Mouse (Mus musculus) left cerebral cortex, adult 18-20 months (tissue): Measurements from ENCODE around the gene Eif4a2. TPM values are rescaled to one million over a fixed set of nuclear protein-coding genes. Genes with fewer than 3 reads are reported as not detected.
A peak's percentile ranks its signal among the peaks of the same experiment; 100 is the strongest.
"Not testable (repeated sequence)": the region's sequence is repeated elsewhere in the genome, so short reads cannot be mapped to it uniquely, and the experiment has no call there.

ENCODE experiments used
- DNase-seq, 2 experiments: peaks; one replicate each; pipeline ENCODE4 v3.0.0; 2021 to 2022; ENCODE audit warnings: low spot score in 2 of 2, mixed read lengths in 1 of 2
- long read RNA-seq, 2 experiments: library from polyadenylated mRNA; stranded (forward); transcript quantifications; one replicate each; pipeline ENCODE4 v2.0.0; 2021
- total RNA-seq, 2 experiments: library from RNA; stranded (reverse); gene quantifications; 2 replicates each; pipeline ENCODE4 v1.2.3; 2021

The Eif4a2 gene
- 100 to 1,000 TPM; 894 to 957 TPM for total RNA-seq
- long read RNA-seq, experiment 1, transcript Eif4a2-201 (11 exons, 2,208 nt) = major isoform, 533 of 800 reads
- long read RNA-seq, experiment 1, transcript Eif4a2-203 (11 exons, 1,227 nt) = minor isoform, 180 of 800 reads
- long read RNA-seq, experiment 1, transcript Eif4a2-223 (10 exons, 2,203 nt) = minor isoform, 6 of 800 reads
- long read RNA-seq, experiment 1, partial matches to known transcripts = 39 of 800 reads
- long read RNA-seq, experiment 1, other reads (novel, unspliced or antisense) = 35 of 800 reads
- long read RNA-seq, experiment 2, transcript Eif4a2-201 (11 exons, 2,208 nt) = major isoform, 403 of 604 reads
- long read RNA-seq, experiment 2, transcript Eif4a2-203 (11 exons, 1,227 nt) = minor isoform, 139 of 604 reads
- long read RNA-seq, experiment 2, partial matches to known transcripts = 34 of 604 reads
- long read RNA-seq, experiment 2, other reads (novel, unspliced or antisense) = 25 of 604 reads

DNA sequence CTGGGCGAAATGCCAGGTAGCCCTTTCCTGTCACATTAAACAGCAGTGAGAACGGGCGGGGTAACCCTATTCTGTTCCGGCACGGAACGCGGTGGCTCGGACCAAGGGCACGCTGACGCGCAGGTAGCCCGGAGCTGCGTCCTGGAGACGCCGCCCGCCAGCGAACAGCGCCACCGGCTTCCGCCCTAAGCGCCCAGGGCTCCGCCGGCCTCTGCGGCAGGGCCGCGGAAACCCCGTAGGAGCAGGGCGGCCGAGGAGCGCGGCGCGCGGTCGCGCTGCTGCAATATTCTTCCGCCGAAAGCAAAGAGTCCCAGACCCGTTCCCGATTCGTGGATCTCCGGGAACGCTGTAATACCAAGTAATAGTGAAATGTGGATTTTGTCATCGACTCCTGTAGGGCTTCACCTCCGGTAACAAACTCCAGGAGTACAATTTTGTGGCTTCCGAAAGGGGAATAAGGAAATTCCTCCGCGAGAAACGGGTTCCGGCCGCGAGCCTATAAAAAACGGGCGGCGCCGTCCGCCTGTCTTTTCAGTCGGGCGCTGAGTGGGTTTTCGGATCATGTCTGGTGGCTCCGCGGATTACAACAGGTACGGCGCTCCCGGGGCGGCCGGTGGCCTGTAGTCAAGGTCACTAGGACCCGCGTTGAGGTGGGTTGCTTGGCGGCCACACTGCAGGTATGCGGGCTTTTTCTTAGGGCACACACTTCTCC lies at the start of gene Eif4a2:
TSS of gene Eif4a2 (plus strand) at position 214 of the 712 bp plus-strand sequence.
- DNase-seq = peak; percentile 86 to 92

DNA sequence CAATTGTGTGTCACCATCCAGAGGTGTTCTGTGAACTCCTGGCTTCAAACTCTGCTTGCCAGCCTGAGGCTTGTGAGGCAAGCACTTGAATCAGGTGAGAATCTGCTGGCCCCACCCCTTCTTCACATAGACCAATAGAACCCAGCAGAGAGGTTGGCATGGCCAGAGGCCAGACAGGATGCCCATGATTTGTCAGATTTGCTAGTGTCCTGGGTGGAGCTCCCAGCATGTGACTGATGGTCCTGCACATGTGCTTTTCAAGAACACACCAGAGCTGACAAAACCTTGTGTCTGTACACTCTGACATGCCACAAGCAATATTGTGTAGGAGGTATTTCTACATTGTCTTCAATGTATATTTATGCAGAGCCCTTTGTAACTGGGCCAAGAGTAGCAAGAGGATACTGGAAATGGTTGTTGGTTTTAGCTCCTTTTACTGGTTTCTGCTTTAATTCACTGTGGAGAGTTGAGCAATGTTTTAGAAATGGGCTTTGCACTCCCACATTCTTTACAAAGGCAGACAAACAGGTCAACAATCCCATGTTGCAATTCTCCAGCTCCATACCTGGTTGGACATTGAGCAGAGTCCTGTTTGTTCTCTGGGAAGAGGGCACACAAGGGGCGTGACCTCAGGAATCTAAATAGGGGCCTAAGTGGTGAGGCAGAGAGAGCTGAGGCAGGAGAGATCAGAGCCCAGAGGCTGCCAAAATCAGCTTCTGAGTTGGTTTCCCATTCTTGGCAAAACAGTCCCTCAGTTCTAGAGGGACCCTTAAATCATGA lies 49.4 kb upstream of the Eif4a2 start, which contains the start of gene Kng1:
TSS of gene Kng1 (plus strand) at position 198 of the 780 bp plus-strand sequence.
- not testable (repeated sequence) for DNase-seq

DNA sequence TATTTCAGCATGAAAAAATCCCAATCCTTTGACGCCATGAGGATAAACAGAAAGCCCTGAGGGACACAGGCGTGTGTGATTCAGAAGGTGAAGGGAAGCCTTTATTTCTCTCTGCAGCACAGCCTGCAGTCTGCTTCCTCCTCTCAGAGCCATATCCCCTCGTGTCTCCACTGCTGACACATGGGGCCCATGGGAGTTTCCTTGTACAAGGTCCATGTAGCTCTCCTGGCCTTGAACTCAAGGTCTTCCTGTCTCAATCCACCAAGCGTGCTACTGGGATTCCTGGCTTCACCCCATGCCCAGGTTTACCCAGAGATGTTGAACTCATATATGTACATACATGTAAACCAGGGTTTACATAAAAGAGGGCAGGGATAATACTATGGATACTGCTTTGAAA lies 47.6 kb upstream of the Eif4a2 start:
- not testable (repeated sequence) for DNase-seq

DNA sequence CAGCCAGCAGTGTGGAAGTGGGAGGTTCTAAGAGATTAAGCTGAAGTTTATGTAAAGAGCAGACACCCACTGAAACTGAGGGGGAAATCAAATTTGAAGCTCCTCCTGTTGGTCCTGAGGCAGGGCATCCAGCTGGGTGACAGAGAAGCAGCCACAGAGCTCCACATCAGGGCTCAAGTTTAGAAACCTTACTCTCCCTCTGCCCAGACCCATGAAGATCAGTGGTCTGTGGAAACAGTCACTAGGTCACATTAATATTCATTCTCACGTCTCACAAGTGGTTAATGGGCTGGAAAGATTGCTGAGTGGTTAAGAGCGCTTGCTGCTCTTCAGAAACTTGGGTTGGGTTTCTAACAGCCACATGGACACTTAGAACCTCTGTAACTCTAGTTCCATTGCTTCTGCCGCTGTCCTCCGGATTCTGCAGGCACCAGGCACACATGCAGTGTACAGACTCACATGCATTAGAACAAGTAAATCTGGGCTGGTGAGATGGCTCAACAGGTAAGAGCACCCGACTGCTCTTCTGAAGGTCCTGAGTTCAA lies 46.4 kb upstream of the Eif4a2 start:
- DNase-seq = not testable (repeated sequence)

DNA sequence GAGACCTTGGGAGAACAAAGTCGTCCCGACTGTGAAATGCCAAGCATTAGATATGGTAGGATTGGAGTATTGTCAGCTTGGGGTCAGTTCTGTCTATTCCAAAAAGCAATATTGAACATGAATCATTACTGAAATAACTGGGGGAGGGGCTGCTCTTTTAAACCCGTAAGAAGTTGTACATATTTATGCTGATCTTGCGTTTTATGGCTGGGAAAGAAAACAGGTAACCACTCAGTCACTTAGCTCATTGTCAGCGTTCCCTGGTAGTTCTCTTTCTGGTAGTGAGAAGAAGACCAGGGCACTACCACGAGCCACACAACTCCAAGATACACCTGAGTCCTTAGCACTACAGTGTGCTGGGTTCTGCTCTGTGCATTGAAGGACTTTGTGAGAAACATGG lies 29.7 kb upstream of the Eif4a2 start:
- DNase-seq = not testable (repeated sequence)

DNA sequence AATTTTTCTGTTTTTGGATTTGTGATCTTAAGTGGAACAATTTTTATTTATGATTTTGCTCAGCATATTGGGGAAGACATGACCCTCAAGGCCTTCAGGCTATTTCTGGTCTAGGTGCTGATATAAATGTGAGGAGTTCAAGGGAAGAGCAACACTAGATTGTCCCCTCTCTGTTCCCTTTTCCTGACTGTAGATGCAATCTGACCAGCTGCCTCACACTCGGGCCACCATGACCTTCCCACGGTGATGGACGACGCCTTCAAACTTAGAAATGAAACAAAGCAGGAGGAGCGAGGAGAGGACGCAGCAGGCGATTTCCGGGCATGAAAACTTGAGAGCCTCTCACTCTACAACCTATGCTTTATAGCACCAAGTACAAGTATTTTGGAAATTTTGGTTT lies 20.1 kb upstream of the Eif4a2 start:
- DNase-seq = not testable (repeated sequence)

DNA sequence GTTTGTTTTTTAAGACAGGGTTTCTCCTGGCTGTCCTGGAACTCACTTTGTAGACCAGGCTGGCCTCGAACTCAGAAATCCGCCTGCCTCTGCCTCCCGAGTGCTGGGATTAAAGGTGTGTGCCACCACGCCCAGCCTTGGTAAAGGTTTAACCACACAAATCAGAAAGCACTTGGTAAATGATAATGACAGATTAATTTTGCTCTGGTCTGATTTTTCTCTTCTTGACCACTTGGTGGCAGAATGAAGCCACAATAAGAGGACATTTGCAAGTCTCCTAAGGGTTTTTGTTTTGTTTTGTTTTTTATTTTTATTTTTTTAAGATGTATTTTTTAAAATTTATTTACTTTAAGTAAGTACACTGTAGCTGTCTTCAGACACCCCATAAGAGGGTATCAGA lies 19.5 kb upstream of the Eif4a2 start:
- not testable (repeated sequence) for DNase-seq

DNA sequence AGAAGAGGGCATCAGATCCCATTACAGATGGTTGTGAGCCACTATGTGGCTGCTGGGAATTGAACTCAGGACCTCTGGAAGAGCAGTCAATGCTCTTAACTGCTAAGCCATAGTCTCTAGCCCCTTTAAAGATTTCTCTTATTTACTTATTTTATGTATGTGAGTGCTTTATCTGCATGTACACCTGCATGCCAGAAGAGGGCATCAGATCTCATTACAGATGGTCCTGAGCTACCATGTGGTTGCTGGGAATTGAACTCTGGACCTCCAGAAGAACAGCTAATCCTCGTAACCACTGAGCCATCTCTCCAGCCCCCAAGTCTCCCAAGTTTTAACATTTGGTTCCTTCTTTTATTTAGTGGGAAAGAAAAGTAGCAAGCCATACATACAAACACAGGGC lies 18.8 kb upstream of the Eif4a2 start:
- DNase-seq = not testable (repeated sequence)

DNA sequence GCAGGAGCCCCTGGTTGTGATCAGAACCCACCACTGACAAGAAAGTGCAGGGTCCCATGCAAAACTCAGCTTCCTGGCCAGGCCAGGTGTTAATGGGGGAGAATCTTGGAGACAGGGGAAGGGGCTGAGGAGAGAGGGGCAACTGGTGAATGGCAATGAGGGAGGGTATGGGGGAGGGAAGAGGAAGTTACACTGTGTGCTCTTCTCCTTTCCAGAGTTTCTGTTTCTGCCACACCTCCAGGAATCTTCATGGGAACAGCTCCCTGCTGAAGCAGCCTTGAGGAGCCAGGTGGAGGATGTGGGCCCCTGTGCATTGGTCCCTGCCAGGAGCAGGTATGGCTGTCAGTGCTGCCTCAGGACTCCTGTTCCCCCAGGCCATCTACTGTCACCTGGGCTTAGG lies 15.9 kb upstream of the Eif4a2 start:
- DNase-seq = not testable (repeated sequence)

DNA sequence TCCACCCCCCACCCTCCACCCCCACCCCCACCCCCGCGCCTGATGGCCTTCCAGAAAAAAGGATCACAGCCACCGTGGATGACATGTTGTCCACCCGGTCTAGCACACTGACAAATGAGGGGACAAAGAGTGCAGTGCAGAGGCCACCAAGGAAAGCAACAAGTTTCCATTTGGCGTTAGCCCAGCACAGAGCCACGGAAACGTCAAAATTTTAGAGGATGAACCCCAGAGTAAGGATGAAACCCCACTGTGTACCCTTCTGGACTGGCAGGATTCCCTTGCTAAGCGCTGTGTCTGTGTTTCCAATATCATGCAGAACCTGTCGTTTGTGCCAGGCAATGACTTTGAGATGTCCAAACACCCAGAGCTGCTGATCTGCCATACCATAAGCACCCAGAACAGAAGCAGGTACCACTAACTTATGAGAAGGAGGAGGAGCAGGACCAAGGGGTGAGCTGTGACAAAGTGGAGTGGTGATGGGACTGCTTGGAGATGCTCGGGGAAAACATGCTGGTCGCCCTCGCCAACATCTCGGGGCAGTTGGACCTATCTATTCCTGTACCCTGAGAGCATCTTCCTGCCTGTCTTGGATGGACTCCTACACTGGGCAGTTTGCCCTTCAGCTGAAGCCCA lies 13.8 kb upstream of the Eif4a2 start:
- DNase-seq = no peak

DNA sequence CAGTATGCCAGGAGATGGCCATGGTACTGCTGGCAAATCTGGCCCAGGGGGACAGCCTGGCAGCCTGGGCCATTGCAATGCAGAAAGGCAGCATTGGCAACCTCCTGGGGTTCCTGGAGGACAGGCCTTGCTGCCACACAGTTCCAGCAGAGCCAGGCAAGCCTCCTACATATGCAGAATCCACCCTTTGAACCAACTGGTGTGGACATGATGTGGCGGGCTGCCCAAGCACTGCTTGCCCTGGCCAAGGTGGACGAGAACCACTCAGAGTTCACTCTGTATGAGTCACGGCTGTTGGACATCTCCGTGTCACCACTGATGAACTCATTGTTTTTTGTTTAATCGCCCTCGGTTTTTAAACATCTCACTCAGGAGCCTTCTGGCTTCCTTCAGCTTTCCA lies 13.1 kb upstream of the Eif4a2 start:
- DNase-seq = no peak

DNA sequence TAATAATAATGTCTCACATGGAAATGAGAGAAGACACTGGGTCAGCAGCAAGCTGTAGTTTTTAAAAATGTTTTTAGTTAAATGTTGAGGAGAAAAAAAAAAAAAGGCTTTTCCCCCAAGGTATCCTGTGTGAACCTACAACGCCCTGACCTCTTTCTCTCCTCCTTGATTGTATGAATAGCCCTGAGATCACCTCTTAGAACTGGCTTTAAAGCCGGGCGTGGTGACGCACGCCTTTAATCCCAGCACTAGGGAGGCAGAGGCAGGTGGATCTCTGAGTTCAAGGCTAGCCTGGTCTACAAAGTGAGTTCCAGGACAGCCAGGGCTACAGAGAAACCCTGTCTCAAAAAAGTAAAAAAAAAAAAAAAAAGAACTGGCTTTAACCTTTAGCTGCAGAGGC lies 11.7 kb upstream of the Eif4a2 start:
- not testable (repeated sequence) for DNase-seq

DNA sequence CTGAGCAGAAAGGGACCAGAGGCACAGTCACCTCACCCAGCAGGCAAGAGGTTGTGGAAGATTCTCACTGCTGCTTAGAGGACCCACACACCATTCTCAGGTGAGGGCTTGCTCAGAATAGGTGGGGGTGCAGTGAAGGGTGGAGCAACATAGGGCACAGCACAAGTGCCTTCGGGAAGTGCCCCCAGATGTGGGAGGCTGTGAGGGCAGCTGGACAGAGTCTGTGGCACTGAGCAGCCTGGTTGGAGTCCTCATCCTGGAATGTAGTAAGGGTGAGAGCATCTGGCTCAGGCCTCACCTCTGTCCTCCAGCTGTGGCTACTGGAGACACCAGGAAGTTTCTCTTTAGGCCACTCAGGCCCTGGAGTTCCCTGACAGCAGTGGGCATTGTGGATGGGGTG lies 10.4 kb upstream of the Eif4a2 start:
- not testable (repeated sequence) for DNase-seq

DNA sequence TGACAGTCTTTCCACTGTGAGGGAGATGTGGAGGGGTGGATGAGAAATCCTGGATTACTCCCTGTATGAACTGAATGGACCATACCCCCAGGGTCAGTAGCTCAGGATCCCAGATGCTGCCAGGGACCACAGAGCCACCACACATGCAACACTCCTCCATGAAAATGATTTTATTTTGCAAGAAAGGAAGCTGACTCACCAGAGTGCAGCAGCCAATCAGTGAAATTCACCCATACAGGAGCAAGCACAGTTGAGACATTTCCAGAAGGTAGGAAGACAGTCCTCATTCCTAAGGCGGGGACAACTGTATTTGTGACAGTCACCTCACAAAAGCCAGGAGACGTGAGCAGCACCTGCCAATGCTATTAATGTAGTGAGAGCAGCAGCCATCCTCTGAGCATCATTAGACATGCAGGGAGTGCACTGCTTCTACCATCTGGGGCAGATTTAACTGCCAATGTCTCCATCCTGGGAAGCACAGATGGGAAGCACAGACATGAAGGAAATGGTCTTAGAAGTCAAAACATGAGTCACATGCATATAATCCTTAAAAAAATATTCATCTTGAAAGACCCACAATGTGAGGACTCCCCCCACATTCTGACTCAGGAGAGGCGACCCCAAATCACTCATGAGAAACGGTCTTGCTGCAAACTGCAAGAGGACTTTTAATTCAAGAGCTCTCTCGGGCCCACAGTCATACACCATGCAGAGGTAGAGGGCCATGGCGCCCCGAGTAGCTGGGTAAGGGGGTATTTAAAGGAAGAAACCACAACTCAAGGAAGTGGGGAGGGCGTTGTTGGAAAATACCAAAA lies 9.7 kb upstream of the Eif4a2 start:
- DNase-seq = peak in 1 of 2 experiments; percentile 29

DNA sequence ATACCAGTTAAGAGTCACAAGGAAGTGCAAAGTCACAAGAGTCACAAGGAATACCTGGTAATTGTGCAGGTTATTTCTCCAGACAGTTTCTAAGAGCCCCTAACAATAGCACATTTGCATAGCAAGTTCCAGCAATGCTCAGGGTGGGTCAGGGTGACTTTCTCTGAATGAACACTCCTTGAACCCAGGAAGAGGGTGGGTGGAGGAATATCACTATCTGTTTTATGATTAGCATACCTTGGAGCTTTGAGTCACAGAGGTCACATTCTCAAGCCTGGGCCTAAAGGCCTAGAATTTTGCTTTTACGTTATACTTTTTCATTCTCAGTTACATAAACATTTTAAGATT lies 9.2 kb upstream of the Eif4a2 start:
- DNase-seq = not testable (repeated sequence)

DNA sequence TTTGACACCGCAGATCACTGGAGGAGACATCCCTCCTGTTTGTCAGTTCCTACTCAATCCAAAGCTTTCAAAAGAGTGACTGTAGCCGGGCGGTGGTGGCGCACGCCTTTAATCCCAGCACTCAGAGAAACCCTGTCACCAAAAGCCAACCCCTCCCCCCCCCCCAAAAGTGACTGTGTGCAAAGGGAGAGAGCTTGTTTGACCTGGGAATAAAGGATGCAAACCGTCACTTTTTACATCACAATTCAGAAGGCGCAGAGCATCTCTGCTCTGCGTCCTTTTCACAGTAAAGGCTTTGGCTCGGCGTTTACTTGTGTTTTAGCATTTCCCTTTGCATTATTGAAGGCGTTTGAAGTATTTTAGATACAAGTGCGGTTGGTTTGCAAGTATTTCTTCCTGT lies 7.6 kb upstream of the Eif4a2 start:
- DNase-seq = no peak

DNA sequence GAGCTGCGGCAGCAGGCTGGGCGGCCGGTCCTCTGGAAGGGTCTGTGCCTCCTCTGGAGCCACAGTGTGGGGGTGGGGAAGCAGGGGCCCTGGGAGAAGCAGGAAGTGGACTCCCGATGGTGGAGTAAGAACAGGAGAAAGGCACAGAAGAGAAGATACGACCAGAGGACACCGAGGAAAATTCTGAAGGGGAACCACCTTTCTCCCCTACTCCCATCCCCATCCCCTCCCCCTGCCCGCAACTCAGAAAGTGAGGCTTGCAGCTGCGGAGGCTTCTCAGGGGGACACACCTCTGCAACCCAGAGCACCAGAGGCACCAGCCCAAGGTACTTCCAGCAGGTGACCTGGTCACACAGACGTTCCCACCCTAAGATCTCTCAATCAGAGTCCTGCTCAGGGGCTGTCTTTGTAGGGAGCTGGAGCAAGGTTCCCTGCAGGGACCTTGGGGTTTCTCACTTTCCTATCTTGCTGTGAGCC lies 7.1 kb upstream of the Eif4a2 start:
- DNase-seq = peak in 1 of 2 experiments; percentile 9

DNA sequence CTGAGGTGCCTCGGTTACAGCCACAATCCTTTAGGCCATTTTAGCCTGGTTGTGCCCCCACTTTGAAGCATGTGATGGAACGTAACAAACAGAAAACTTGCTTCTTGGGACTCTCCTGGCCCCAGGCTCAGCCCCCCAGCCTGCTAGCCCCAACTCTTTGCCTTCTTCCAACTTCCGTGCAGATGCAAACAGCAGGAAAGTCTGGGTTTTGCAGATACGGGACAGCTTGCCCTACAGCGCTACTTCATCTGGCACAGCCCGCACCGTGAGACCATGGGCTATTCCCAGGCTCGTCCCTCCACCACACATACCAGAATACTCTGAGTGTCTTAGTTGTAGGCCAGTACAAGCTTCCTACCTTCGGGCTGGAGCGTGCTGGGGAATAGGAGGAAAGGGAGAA lies 6.6 kb upstream of the Eif4a2 start:
- DNase-seq = no peak

DNA sequence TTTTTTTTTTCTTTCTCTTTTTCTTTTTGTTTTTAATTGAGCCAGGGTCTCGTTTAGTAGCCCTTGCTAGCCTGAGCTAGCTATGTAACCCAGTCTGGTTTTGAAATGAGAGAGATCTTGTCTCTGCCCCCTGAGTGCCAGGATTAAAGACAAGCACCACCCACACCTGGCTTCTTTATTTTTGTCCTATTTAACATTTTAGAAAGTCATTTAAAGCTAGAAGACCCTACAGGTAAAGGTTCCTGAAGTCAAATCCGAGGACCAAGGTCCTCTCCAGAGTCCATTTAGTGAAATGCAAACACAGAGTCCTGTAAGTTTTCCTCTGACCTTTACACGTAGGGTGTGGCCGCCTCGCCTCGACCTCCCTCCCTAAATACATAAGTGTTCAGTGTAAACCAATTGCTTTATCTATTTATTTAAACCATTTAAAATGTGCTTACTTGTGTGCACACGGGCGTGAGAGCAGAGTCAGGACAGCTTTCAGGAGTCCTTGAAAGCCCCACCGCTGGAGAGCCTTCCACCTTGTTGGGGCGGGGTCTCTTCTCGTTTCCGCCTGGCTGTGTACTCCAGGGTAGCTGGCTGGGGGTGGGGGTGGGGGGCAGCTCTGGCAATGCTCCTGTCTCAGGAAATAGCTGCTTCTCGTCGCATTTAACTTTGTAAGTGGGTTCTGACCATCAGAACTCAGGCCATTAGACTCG lies 4.8 kb upstream of the Eif4a2 start:
- no peak for DNase-seq
